Mouse (Mus musculus): ENCODE measurements around the gene Tcta. TPM values are rescaled to one million over a fixed set of nuclear protein-coding genes. Genes with fewer than 3 reads are reported as not detected.
"Not testable (repeated sequence)": the region's sequence is repeated elsewhere in the genome, so short reads cannot be mapped to it uniquely, and the experiment has no call there.

Tcta gene
- total and polyA plus RNA-seq, 3 experiments: 3.0 to 8.7 (median 7.3) TPM

DNA sequence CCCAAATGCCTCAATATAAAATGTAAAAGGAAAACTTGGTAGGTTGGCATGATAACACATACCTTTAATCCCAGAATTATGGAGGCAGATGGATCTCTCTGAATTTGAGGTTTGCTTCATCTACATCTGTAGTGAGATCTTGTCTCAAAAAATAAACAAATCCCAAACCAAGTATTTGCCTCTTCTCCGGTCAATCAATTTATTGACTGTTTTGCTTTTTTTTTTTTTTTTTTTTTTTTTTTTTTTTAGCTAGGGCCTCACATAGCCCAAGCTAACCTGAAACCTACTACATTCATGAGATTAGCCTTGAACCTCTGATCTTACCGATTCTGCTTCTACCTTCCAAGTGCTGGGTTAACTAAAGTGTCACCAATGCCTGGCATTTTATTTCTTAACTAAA is 16.6 kb downstream of the Tcta start:
- TF ChIP-seq ZNF384 (IDR thresholded peaks at IDR 0.05; ENCODE audit: low read depth, low read length): peak; percentile 67
- TF ChIP-seq JUN (IDR thresholded peaks at IDR 0.05; ENCODE audit: insufficient read depth, low read depth, low read length): no peak
- Histone ChIP-seq H3K9ac (ENCODE audit: insufficient read depth, low read depth) (peak overlapping the region; percentile 82; the same call in 1 of the 2 replicates), H3K27me3 (replicated peaks) (no peaks in the 10 kb centered on the region), H3K27ac (ENCODE audit: insufficient read depth, low read depth) (no peak overlapping the region), H3K36me3 (replicated peaks in 1 of 2; ENCODE audit: control insufficient read depth in 1 of 2, insufficient read depth in 1 of 2, low read length in 1 of 2) (peaks cover 0 to 11% of the 10 kb centered on the region in 2 experiments), H3K4me1 (ENCODE audit: control insufficient read depth in 1 of 2, insufficient read depth in 2 of 2) (peaks cover 4 to 11% of the 10 kb centered on the region in 2 experiments; a peak in 3 of 4 replicates), H3K4me3 (replicated peaks in 1 of 3; ENCODE audit: low read depth in 2 of 3, low read length in 2 of 3, poor library complexity in 1 of 3) (peak overlapping the region in 1 of 3 experiments; percentile 77), H3K9me3 (replicated peaks; ENCODE audit: low read length) (no peaks in the 10 kb centered on the region), H3K79me2 (replicated peaks; ENCODE audit: control insufficient read depth, extremely low read depth, insufficient read depth, poor library complexity, severe bottlenecking) (no peaks in the 10 kb centered on the region), H3K4me2 (ENCODE audit: insufficient read depth, low read depth, poor library complexity, severe bottlenecking) (no peak overlapping the region)
- dilution Hi-C loops (cut with MboI; ENCODE audit: extremely low pct_ligation_motif_present, extremely low pct_unique_long_range_greater_than_20kb, low sequenced_read_pairs): no loop called here
- in situ Hi-C loops (cut with MboI; ENCODE audit: low pct_ligation_motif_present, low pct_unique_long_range_greater_than_20kb, low sequenced_read_pairs): loop anchor here (10.0 kb wide), 1 partner anchor 185 kb away; no protein-coding TSS in a partner anchor
- no peak for DNase-seq (ENCODE audit: extremely low read depth)

GRCm38 (mm10) chr9:108287526-108288238 is 18.3 kb downstream of the Tcta start:
- H3K9ac ChIP-seq (ENCODE audit: insufficient read depth, low read depth); H3K4me3 ChIP-seq (replicated peaks in 1 of 3; ENCODE audit: low read depth in 2 of 3, low read length in 2 of 3, poor library complexity in 1 of 3); H3K4me2 ChIP-seq (ENCODE audit: insufficient read depth, low read depth, poor library complexity, severe bottlenecking); H3K9me3 ChIP-seq (replicated peaks; ENCODE audit: low read length); H3K79me2 ChIP-seq (replicated peaks; ENCODE audit: control insufficient read depth, extremely low read depth, insufficient read depth, poor library complexity, severe bottlenecking); dilution Hi-C loops (cut with MboI; ENCODE audit: extremely low pct_ligation_motif_present, extremely low pct_unique_long_range_greater_than_20kb, low sequenced_read_pairs); H3K36me3 ChIP-seq (replicated peaks in 1 of 2; ENCODE audit: control insufficient read depth in 1 of 2, insufficient read depth in 1 of 2, low read length in 1 of 2); DNase-seq (ENCODE audit: extremely low read depth); H3K27ac ChIP-seq (ENCODE audit: insufficient read depth, low read depth); H3K27me3 ChIP-seq (replicated peaks): not testable (repeated sequence)
- 0 out of 2 replicates have a peak, but pooled peaks have one; percentile 43 for TF ChIP-seq TBP (conservative IDR thresholded peaks at IDR 0.05; ENCODE audit: low read depth, low read length)
- H3K4me1 ChIP-seq (ENCODE audit: control insufficient read depth in 1 of 2, insufficient read depth in 2 of 2): peaks cover 4 to 11% of the 10 kb centered on the region in 2 experiments; a peak in 3 of 4 replicates
- in situ Hi-C loops (cut with MboI; ENCODE audit: low pct_ligation_motif_present, low pct_unique_long_range_greater_than_20kb, low sequenced_read_pairs): loop anchor here (10.0 kb wide), 1 partner anchor 183 kb away; no protein-coding TSS in a partner anchor

GRCm38 (mm10) chr9:108284410-108284809 is 21.6 kb downstream of the Tcta start:
- Histone ChIP-seq H3K79me2 (replicated peaks; ENCODE audit: control insufficient read depth, extremely low read depth, insufficient read depth, poor library complexity, severe bottlenecking) (no peaks in the 10 kb centered on the region), H3K4me2 (ENCODE audit: insufficient read depth, low read depth, poor library complexity, severe bottlenecking) (peak overlapping the region; percentile 65; the same call in 1 of the 2 replicates), H3K9me3 (replicated peaks; ENCODE audit: low read length) (no peaks in the 10 kb centered on the region), H3K9ac (ENCODE audit: insufficient read depth, low read depth) (no peak overlapping the region), H3K36me3 (replicated peaks in 1 of 2; ENCODE audit: control insufficient read depth in 1 of 2, insufficient read depth in 1 of 2, low read length in 1 of 2) (no peaks in the 10 kb centered on the region), H3K4me1 (ENCODE audit: control insufficient read depth in 1 of 2, insufficient read depth in 2 of 2) (peaks cover 0 to 8% of the 10 kb centered on the region in 2 experiments; a peak in 2 of 4 replicates), H3K27me3 (replicated peaks) (no peaks in the 10 kb centered on the region), H3K27ac (ENCODE audit: insufficient read depth, low read depth) (no peak overlapping the region), H3K4me3 (replicated peaks in 1 of 3; ENCODE audit: low read depth in 2 of 3, low read length in 2 of 3, poor library complexity in 1 of 3) (no peak overlapping the region)
- DNase-seq (ENCODE audit: extremely low read depth): peak; percentile 83
- in situ Hi-C loops (cut with MboI; ENCODE audit: low pct_ligation_motif_present, low pct_unique_long_range_greater_than_20kb, low sequenced_read_pairs): loop anchor here (10.0 kb wide), 1 partner anchor 180 kb away; no protein-coding TSS in a partner anchor
- dilution Hi-C loops (cut with MboI; ENCODE audit: extremely low pct_ligation_motif_present, extremely low pct_unique_long_range_greater_than_20kb, low sequenced_read_pairs): no loop called here
- TF ChIP-seq PAX5 (IDR thresholded peaks at IDR 0.05; ENCODE audit: low read length) (no peak), EP300 (IDR thresholded peaks at IDR 0.05; ENCODE audit: low read length) (no peak), SIN3A (IDR thresholded peaks at IDR 0.05; ENCODE audit: low read length) (0 out of 2 replicates have a peak, but pooled peaks have one; percentile 45), JUN (IDR thresholded peaks at IDR 0.05; ENCODE audit: insufficient read depth, low read depth, low read length) (no peak), BHLHE40 (IDR thresholded peaks at IDR 0.05; ENCODE audit: low read depth, low read length) (no peak), MAX (IDR thresholded peaks at IDR 0.05; ENCODE audit: low read length) (peak; percentile 63; the same call in 1 of the 2 replicates), ZC3H11A (IDR thresholded peaks at IDR 0.05; ENCODE audit: low read depth, low read length) (peak; percentile 67), MYC (IDR thresholded peaks at IDR 0.05; ENCODE audit: low read depth, low read length) (peak; percentile 95), IRF4 (IDR thresholded peaks at IDR 0.05; ENCODE audit: low read depth, low read length) (peak; percentile 25), E2F4 (IDR thresholded peaks at IDR 0.05; ENCODE audit: insufficient replicate concordance, low read depth, low read length) (no peak), RAD21 (IDR thresholded peaks at IDR 0.05; ENCODE audit: low read depth, low read length) (peak; percentile 87), MXI1 (IDR thresholded peaks at IDR 0.05; ENCODE audit: low read depth, low read length) (no peak), CHD1 (IDR thresholded peaks at IDR 0.05; ENCODE audit: low read depth, low read length) (no peak), GABPA (IDR thresholded peaks at IDR 0.05; ENCODE audit: insufficient replicate concordance, low read depth, low read length) (no peak), MAFK (IDR thresholded peaks at IDR 0.05; ENCODE audit: insufficient replicate concordance, low read length) (no peak), MEF2A (IDR thresholded peaks at IDR 0.05; ENCODE audit: borderline replicate concordance, low read depth, low read length) (no peak), CHD2 (IDR thresholded peaks at IDR 0.05; ENCODE audit: low read length) (no peak), TBP (conservative IDR thresholded peaks at IDR 0.05; ENCODE audit: low read depth, low read length) (no peak), CTCF (conservative IDR thresholded peaks at IDR 0.05 in 1 of 2, IDR thresholded peaks at IDR 0.05 in 1 of 2; ENCODE audit: low read depth in 2 of 2, low read length in 2 of 2) (peak; percentile 85 to 99), POLR2A (IDR thresholded peaks at IDR 0.05; ENCODE audit: low read depth, low read length) (no peak), RCOR1 (conservative IDR thresholded peaks at IDR 0.05; ENCODE audit: low read depth, low read length) (no peak), NRF1 (IDR thresholded peaks at IDR 0.05; ENCODE audit: low read depth, low read length) (0 out of 2 replicates have a peak, but pooled peaks have one; percentile 5), NELFE (IDR thresholded peaks at IDR 0.05; ENCODE audit: low read depth, low read length) (peak; percentile 68; the same call in 1 of the 2 replicates)
